Mouse (Mus musculus) testis, postnatal 14 days (tissue): ENCODE data around the gene Hcfc2.

Source experiments
- DNase-seq: peaks from one replicate; pipeline ENCODE4 v3.0.0; 2021; ENCODE audit warnings: low spot score

The Hcfc2 gene

GRCm38 (mm10) chr10:82774841-82775240 is 78.9 kb downstream of the Hcfc2 start:
- DNase-seq = no peak

- DNase-seq = no peak
Measured at GRCm38 (mm10) chr10:82777075-82777474, 81.1 kb downstream of the Hcfc2 start.

- no peak for DNase-seq
Measured at GRCm38 (mm10) chr10:82777886-82778285, 81.9 kb downstream of the Hcfc2 start.

- DNase-seq = no peak
Measured at GRCm38 (mm10) chr10:82778791-82779549, 83.0 kb downstream of the Hcfc2 start.

- no peak for DNase-seq
Measured at GRCm38 (mm10) chr10:82779831-82780230, 83.9 kb downstream of the Hcfc2 start.

- no peak for DNase-seq
Measured at GRCm38 (mm10) chr10:82780322-82780721, 84.4 kb downstream of the Hcfc2 start.

- no peak for DNase-seq
Measured at GRCm38 (mm10) chr10:82780816-82781215, 84.9 kb downstream of the Hcfc2 start.

GRCm38 (mm10) chr10:82782472-82782871 is 86.5 kb downstream of the Hcfc2 start:
- DNase-seq = no peak

GRCm38 (mm10) chr10:82789181-82789580 is 93.2 kb downstream of the Hcfc2 start:
- no peak for DNase-seq

- no peak for DNase-seq
Measured at GRCm38 (mm10) chr10:82790504-82790903, 94.5 kb downstream of the Hcfc2 start.

- no peak for DNase-seq
Measured at GRCm38 (mm10) chr10:82791713-82792112, 95.8 kb downstream of the Hcfc2 start.
